Mouse (Mus musculus) heart, embryonic 14.5 days (tissue): ENCODE results near the gene Igfbp2. TPM values are rescaled to one million over a fixed set of nuclear protein-coding genes. Genes with fewer than 3 reads are reported as not detected.

Experiments used
- ATAC-seq: fragments of 200-750 bp; cut with Nextera tagmentation; 2 replicates; pipeline ENCODE4 v1.8.0; 2017; ENCODE audit warnings: low read depth, moderate TSS enrichment; ENCODE audit not compliant: insufficient number of reproducible peaks, insufficient read depth, low FRiP score
- H3K27ac ChIP-seq, 2 experiments: fragments of 200-500 bp in 1 of 2; fragments of 300-500 bp in 1 of 2; sonication (generic) in 1 of 2; replicated peaks in 1 of 2; 2 replicates each; pipeline ENCODE4 v1.5.1; 2012 to 2014; ENCODE audit warnings: low read depth in 2 of 2, low read length in 2 of 2, control low read depth in 1 of 2, mild to moderate bottlenecking in 1 of 2, mixed read lengths in 1 of 2; ENCODE audit not compliant: control insufficient read depth in 1 of 2, insufficient read depth in 1 of 2
- H3K27me3 ChIP-seq: fragments of 300-500 bp; sonication (generic); 2 replicates; pipeline ENCODE4 v1.6.1; 2014; ENCODE audit warnings: mild to moderate bottlenecking, low read length, control low read depth; ENCODE audit not compliant: control insufficient read depth, insufficient read depth
- H3K36me3 ChIP-seq: fragments of 300-500 bp; sonication (generic); 2 replicates; pipeline ENCODE4 v1.6.1; 2014; ENCODE audit warnings: mild to moderate bottlenecking, control low read depth, low read length, mixed read lengths; ENCODE audit not compliant: control insufficient read depth, insufficient read depth
- H3K4me1 ChIP-seq, 2 experiments: fragments of 200-500 bp in 1 of 2; fragments of 300-500 bp in 1 of 2; sonication (generic) in 1 of 2; 2 replicates each; pipeline ENCODE4 v1.6.1; 2012 to 2014; ENCODE audit warnings: low read length in 2 of 2, control low read depth in 1 of 2, mixed read lengths in 1 of 2; ENCODE audit not compliant: control insufficient read depth in 2 of 2, insufficient read depth in 2 of 2
- H3K4me2 ChIP-seq: fragments of 300-500 bp; sonication (generic); 2 replicates; pipeline ENCODE4 v1.6.1; 2014; ENCODE audit warnings: mild to moderate bottlenecking, low read length
- H3K4me3 ChIP-seq, 2 experiments: fragments of 200-500 bp in 1 of 2; fragments of 300-500 bp in 1 of 2; sonication (generic) in 1 of 2; 2 replicates each; pipeline ENCODE4 v1.5.1; 2012 to 2014; ENCODE audit warnings: low read length in 2 of 2, mild to moderate bottlenecking in 2 of 2, control low read depth in 1 of 2, low read depth in 1 of 2, moderate library complexity in 1 of 2; ENCODE audit not compliant: control insufficient read depth in 1 of 2, insufficient read depth in 1 of 2
- H3K9ac ChIP-seq: fragments of 300-500 bp; sonication (generic); 2 replicates; pipeline ENCODE4 v1.6.1; 2014; ENCODE audit warnings: mild to moderate bottlenecking, low read length
- H3K9me3 ChIP-seq: fragments of 300-500 bp; sonication (generic); 2 replicates; pipeline ENCODE4 v1.6.1; 2016; ENCODE audit warnings: low read length, control low read depth; ENCODE audit not compliant: control insufficient read depth
- WGBS: fragments of 180-500 bp; shearing (Covaris S2); extraction: QIAGEN DNeasy Blood & Tissue Kit; methylation state at CpG from one replicate; pipeline ENCODE4 v1.1.7; 2014; 5-methylcytosine and 5-hydroxymethylcytosine counted together
- polyA plus RNA-seq: library from polyadenylated mRNA; unstranded; fragments of >200 nt; fragmentation: Nextera tagmentation; extraction: Ambion mirVana; gene quantifications from 2 replicates; pipeline ENCODE4 v1.2.1, GENCODE M21; 2014

Gene Igfbp2
- polyA plus RNA-seq, 1 experiment from 2014 or later: 67.5 TPM

- ATAC-seq: no peak
- H3K4me2 ChIP-seq: peak overlapping the region; percentile 98
- H3K4me3 ChIP-seq: peak overlapping the region; percentile 75 to 79
- peaks cover 13 to 36% of the 10 kb centered on the region in 2 experiments for H3K4me1 ChIP-seq
- peak overlapping the region; percentile 88 to 89 for H3K27ac ChIP-seq
- no peaks in the 10 kb centered on the region for H3K27me3 ChIP-seq
- WGBS: under 1% methylated on average over 43 of the region's 43 CpGs
- peak overlapping the region; percentile 86 for H3K9ac ChIP-seq
- H3K9me3 ChIP-seq: no peaks in the 10 kb centered on the region
- peaks cover 4% of the 10 kb centered on the region; the same call in 1 of the 2 replicates for H3K36me3 ChIP-seq
Observed at GRCm38 (mm10) chr1:72873511-72874286, 49.4 kb downstream of the Igfbp2 start.

- H3K9ac ChIP-seq: peak within 1 kb of the TSS; percentile 86
- no peaks in the 10 kb centered on the region for H3K27me3 ChIP-seq
- peaks cover 13 to 29% of the 10 kb centered on the region in 2 experiments for H3K4me1 ChIP-seq
- H3K4me3 ChIP-seq: peak within 1 kb of the TSS; percentile 75 to 79
- no peaks in the 10 kb centered on the region for H3K9me3 ChIP-seq
- peak within 1 kb of the TSS; percentile 88 to 89 for H3K27ac ChIP-seq
- H3K4me2 ChIP-seq: peak within 1 kb of the TSS; percentile 98
- WGBS: under 1% methylated on average over 38 of the region's 38 CpGs
- no peaks in the 10 kb centered on the region; the same call in 1 of the 2 replicates for H3K36me3 ChIP-seq
- ATAC-seq: peak; percentile 33; the same call in 1 of the 2 replicates
Observed at GRCm38 (mm10) chr1:72874287-72875211, 50.2 kb downstream of the Igfbp2 start, which contains the start of gene Igfbp5. Gene Igfbp5 (minus strand): TSS chr1:72874884.

GRCm38 (mm10) chr1:72875708-72876107 is 51.4 kb downstream of the Igfbp2 start:
- no peak overlapping the region; the same call in 1 of the 2 replicates for H3K9ac ChIP-seq
- H3K27ac ChIP-seq: no peak overlapping the region
- H3K4me2 ChIP-seq: peak overlapping the region; percentile 98; the same call in 1 of the 2 replicates
- no peaks in the 10 kb centered on the region for H3K27me3 ChIP-seq
- WGBS: 18% methylated on average over 3 of the region's 3 CpGs
- no peaks in the 10 kb centered on the region for H3K36me3 ChIP-seq
- no peaks in the 10 kb centered on the region for H3K9me3 ChIP-seq
- peaks cover 11 to 21% of the 10 kb centered on the region in 2 experiments for H3K4me1 ChIP-seq
- no peak for ATAC-seq
- no peak overlapping the region; a peak in 1 of 4 replicates for H3K4me3 ChIP-seq

- peaks cover 9 to 20% of the 10 kb centered on the region in 2 experiments for H3K4me1 ChIP-seq
- WGBS: 65% methylated on average over 3 of the region's 3 CpGs
- no peaks in the 10 kb centered on the region for H3K9me3 ChIP-seq
- no peaks in the 10 kb centered on the region for H3K27me3 ChIP-seq
- no peak overlapping the region for H3K4me3 ChIP-seq
- H3K36me3 ChIP-seq: no peaks in the 10 kb centered on the region
- no peak overlapping the region for H3K9ac ChIP-seq
- ATAC-seq: no peak
- no peak overlapping the region for H3K27ac ChIP-seq
- no peak overlapping the region for H3K4me2 ChIP-seq
Observed at GRCm38 (mm10) chr1:72876111-72876510, 51.8 kb downstream of the Igfbp2 start.

GRCm38 (mm10) chr1:72877892-72878291 is 53.6 kb downstream of the Igfbp2 start:
- no peak for ATAC-seq
- H3K4me3 ChIP-seq: peak overlapping the region in 1 of 2 experiments; percentile 19; a peak in 1 of 4 replicates

GRCm38 (mm10) chr1:72878473-72879318 is 54.4 kb downstream of the Igfbp2 start:
- Histone ChIP-seq H3K9ac (no peak overlapping the region; the same call in 1 of the 2 replicates), H3K4me2 (peak overlapping the region; percentile 52), H3K27ac (no peak overlapping the region), H3K9me3 (no peaks in the 10 kb centered on the region), H3K4me3 (no peak overlapping the region), H3K36me3 (no peaks in the 10 kb centered on the region), H3K4me1 (peaks cover 9 to 15% of the 10 kb centered on the region in 2 experiments), H3K27me3 (no peaks in the 10 kb centered on the region)
- WGBS: 60% methylated on average over 25 of the region's 25 CpGs
- ATAC-seq: no peak

More at GRCm38 (mm10) chr1:72877892-72878291, 53.6 kb downstream of the Igfbp2 start:
- no peaks in the 10 kb centered on the region for H3K27me3 ChIP-seq
- no peak overlapping the region for H3K27ac ChIP-seq
- H3K9ac ChIP-seq: no peak overlapping the region; the same call in 1 of the 2 replicates
- H3K36me3 ChIP-seq: no peaks in the 10 kb centered on the region
- WGBS: 5% methylated on average over 3 of the region's 3 CpGs
- peaks cover 9 to 15% of the 10 kb centered on the region in 2 experiments for H3K4me1 ChIP-seq
- peak overlapping the region; percentile 52 for H3K4me2 ChIP-seq
- no peaks in the 10 kb centered on the region for H3K9me3 ChIP-seq
